ENCODE assay signal across 21 mouse cellular contexts in the genomic region with DNA sequence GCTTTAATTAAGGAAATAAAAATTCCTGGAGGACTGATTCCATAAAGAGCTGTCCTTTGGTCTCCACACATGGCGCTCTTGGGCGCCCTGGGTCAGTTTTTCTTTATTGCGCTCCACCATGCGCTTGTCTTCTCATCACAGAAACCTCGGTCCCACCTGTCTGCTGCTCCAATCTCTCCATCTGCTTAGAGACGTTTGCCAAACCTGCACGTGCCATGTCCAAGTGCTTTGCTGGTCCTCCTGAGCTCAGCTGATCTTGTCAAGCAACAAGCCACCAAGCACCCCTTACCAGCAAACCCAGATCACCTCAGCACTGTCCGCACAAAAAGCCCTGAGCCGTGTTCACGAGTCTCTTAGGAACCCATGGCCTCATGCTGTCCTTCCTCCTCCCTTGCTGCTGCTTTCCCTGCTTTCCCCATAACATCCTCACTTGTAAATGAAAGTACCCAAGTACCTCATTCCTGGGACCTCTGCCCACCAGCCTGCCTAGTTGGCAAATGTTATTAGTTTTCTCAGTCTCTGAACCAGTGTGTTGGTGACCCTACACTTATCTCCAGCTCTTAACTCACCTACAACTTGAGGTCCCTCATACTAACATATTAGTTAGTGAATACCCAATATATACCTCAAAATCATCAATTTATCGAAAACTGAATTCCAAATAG. TPM values are rescaled to one million over a fixed set of nuclear protein-coding genes. Genes with fewer than 3 reads are reported as not detected.
DNase-seq lines count a peak whose midpoint lies in the region; ATAC-seq lines count a peak whose summit lies in the region.
"Had no signal": no experiment of that assay in that cellular context is flagged by ENCODE, and none has a peak within 500 bp of the region (broad histone marks: within the 10 kb centered on the region; RNA-seq: fewer than 3 reads in every experiment).

No protein-coding gene starts in this region.

- H3K27ac ChIP-seq in forebrain, embryonic 12.5 days, result no peak overlapping the region
- H3K27ac ChIP-seq: embryonic facial prominence, embryonic 13.5 days; heart, adult 2 months; hindbrain, embryonic 10.5 days; hindbrain, embryonic 14.5 days; intestine, embryonic 15.5 days; kidney, embryonic 15.5 days had no signal

- no peaks in the 10 kb centered on the region for H3K4me1 ChIP-seq in forebrain, embryonic 12.5 days
- H3K4me1 ChIP-seq: embryonic facial prominence, embryonic 13.5 days; heart, embryonic 12.5 days; hindbrain, embryonic 10.5 days; intestine, embryonic 15.5 days; kidney, embryonic 15.5 days had no signal

- H3K36me3 ChIP-seq in forebrain, embryonic 12.5 days (replicated peaks), result peaks cover 44% of the 10 kb centered on the region

- H3K9me3 ChIP-seq in forebrain, embryonic 12.5 days, result no peaks in the 10 kb centered on the region
- H3K9me3 ChIP-seq: embryonic facial prominence, embryonic 13.5 days; heart, embryonic 12.5 days; hindbrain, embryonic 10.5 days; intestine, embryonic 15.5 days; kidney, embryonic 15.5 days had no signal

- H3K4me2 ChIP-seq in forebrain, embryonic 12.5 days, result no peak overlapping the region
- H3K4me2 ChIP-seq: embryonic facial prominence, embryonic 13.5 days; heart, embryonic 12.5 days; hindbrain, embryonic 14.5 days; intestine, embryonic 15.5 days; kidney, embryonic 15.5 days had no signal

- 96% methylated on average over 11 of the region's 11 CpGs for WGBS in forebrain, embryonic 12.5 days

- H3K27me3 ChIP-seq in forebrain, embryonic 12.5 days, result no peaks in the 10 kb centered on the region
- H3K27me3 ChIP-seq: CH12.LX; embryonic facial prominence, embryonic 13.5 days; heart, embryonic 12.5 days; intestine, embryonic 15.5 days; kidney, embryonic 15.5 days; Patski had no signal

- no peak overlapping the region for H3K4me3 ChIP-seq in forebrain, embryonic 12.5 days (replicated peaks)
- H3K4me3 ChIP-seq: embryonic facial prominence, embryonic 13.5 days; heart, adult 2 months; heart, embryonic 12.5 days; hindbrain, embryonic 10.5 days; intestine, embryonic 15.5 days; kidney, embryonic 15.5 days had no signal

- ATAC-seq in forebrain, embryonic 12.5 days (ENCODE audit: low FRiP score), result no peak
- ATAC-seq: activated CD4-positive, CD25-positive, alpha-beta regulatory T cell, adult 4 months; forebrain, embryonic 14.5 days; intestine, embryonic 15.5 days; Patski had no signal

- peak; percentile 87 for DNase-seq in brain, adult 2 months (ENCODE audit: low read depth, low spot score)
- DNase-seq in cerebellum, adult 11-12 months, result peak; percentile 68
- DNase-seq in cerebellum, adult 9-10 months, result peak; percentile 70
- peak; percentile 73 to 78 for DNase-seq in cerebellum, postnatal 25 days
- DNase-seq in ovary, postnatal 10 days (ENCODE audit: low spot score), result no peak
- no peak for DNase-seq in thymus, postnatal 0 days (ENCODE audit: low spot score)
- DNase-seq: adrenal gland, postnatal 25 days; gastrocnemius, postnatal 10 days; heart, adult 2 months; kidney, adult 2 months had no signal

- H3K9ac ChIP-seq in forebrain, embryonic 12.5 days, result no peak overlapping the region
- H3K9ac ChIP-seq: embryonic facial prominence, embryonic 13.5 days; heart, embryonic 12.5 days; hindbrain, embryonic 14.5 days; intestine, embryonic 15.5 days; kidney, embryonic 15.5 days had no signal

RNA-seq across cellular contexts. Expression of a gene that starts 28.2 kb away (rescaled TPM):
- 0.09 TPM in 1 of 2 replicates, not detected in the other for polyA plus RNA-seq in forebrain, embryonic 12.5 days (2016; fragmentation: Nextera tagmentation; extraction: Ambion mirVana)
- 0.07 TPM in 1 of 2 replicates, not detected in the other for polyA plus RNA-seq in thymus, postnatal 0 days (2015; fragmentation: Nextera tagmentation; extraction: Ambion mirVana)
- polyA plus RNA-seq: activated CD4-positive, CD25-positive, alpha-beta regulatory T cell, adult 4 months; heart, adult 2 months; heart, embryonic 12.5 days; intestine, embryonic 15.5 days; kidney, adult 2 months; kidney, embryonic 15.5 days; Patski had no signal

RNA-seq across cellular contexts. Expression of a gene that starts 38.2 kb away (rescaled TPM):
- 45.5 and 48.1 TPM in 2 replicates for polyA plus RNA-seq in forebrain, embryonic 12.5 days (2016; fragmentation: Nextera tagmentation; extraction: Ambion mirVana)
- polyA plus RNA-seq in thymus, postnatal 0 days (2015; fragmentation: Nextera tagmentation; extraction: Ambion mirVana), result 65.3 and 66.1 TPM in 2 replicates

Comparison
In these comparisons a context has a peak if more than half of its experiments do, and no peak if none do; other contexts are left out.
1. DNase-seq: peak in brain, adult 2 months (single experiment), cerebellum, adult 11-12 months (single experiment), cerebellum, adult 9-10 months (single experiment) and cerebellum, postnatal 25 days (2 of 2); none in ovary, postnatal 10 days (single experiment) and thymus, postnatal 0 days (single experiment).